Mouse (Mus musculus) embryonic fibroblast, embryonic 13.5 days (primary cell): ENCODE data around the gene Ankrd65.

Experiments
- CTCF ChIP-seq: IDR thresholded peaks from 2 replicates; pipeline ENCODE4 v1.5.1; 2011; ENCODE audit warnings: mild to moderate bottlenecking, control low read depth, low read length, moderate library complexity, borderline replicate concordance; ENCODE audit not compliant: insufficient read depth
- POLR2A ChIP-seq: IDR thresholded peaks from 2 replicates; pipeline ENCODE4 v1.6.1; 2011; ENCODE audit warnings: low read depth, mild to moderate bottlenecking, control low read depth, low read length, moderate library complexity

- no peak for TF ChIP-seq CTCF
- no peak for TF ChIP-seq POLR2A
Observed at GRCm38 (mm10) chr4:155780895-155781294, 9.3 kb upstream of the Ankrd65 start.
